Mouse (Mus musculus): Measurements from ENCODE around the gene Taf13. TPM values are rescaled to one million over a fixed set of nuclear protein-coding genes. Genes with fewer than 3 reads are reported as not detected.
"Not testable (repeated sequence)": the region's sequence is repeated elsewhere in the genome, so short reads cannot be mapped to it uniquely, and the experiment has no call there.

Gene Taf13
- 10 to 100 TPM; 19.4 to 22.6 TPM for total RNA-seq (2021)
- long read RNA-seq, experiment 1, transcript Taf13-204 (4 exons, 2,443 nt): major isoform, 17 of 20 reads
- long read RNA-seq, experiment 1, partial matches to known transcripts: 0 of 20 reads
- long read RNA-seq, experiment 1, other reads (novel, unspliced or antisense): 1 of 20 reads
- long read RNA-seq, experiment 2, transcript Taf13-204 (4 exons, 2,443 nt): major isoform, 25 of 30 reads
- long read RNA-seq, experiment 2, partial matches to known transcripts: 0 of 30 reads
- long read RNA-seq, experiment 2, other reads (novel, unspliced or antisense): 1 of 30 reads

GRCm38 (mm10) chr3:108571443-108572294 lies at the start of gene Taf13:
Gene Taf13, plus strand, starts transcription at chr3:108571698.
- peak; percentile 95 for DNase-seq

GRCm38 (mm10) chr3:108523415-108523814 lies 48.1 kb upstream of the Taf13 start:
- no peak for DNase-seq

- DNase-seq: no peak
These were observed 43.0 kb upstream of the Taf13 start for GRCm38 (mm10) chr3:108528489-108528888.

GRCm38 (mm10) chr3:108533114-108533885 lies 38.2 kb upstream of the Taf13 start:
- DNase-seq: no peak

- no peak for DNase-seq
These were observed 37.5 kb upstream of the Taf13 start, which contains the start of gene 1700013F07Rik for GRCm38 (mm10) chr3:108533951-108534350. Gene 1700013F07Rik, plus strand, starts transcription at chr3:108534150.

- no peak for DNase-seq
These were observed 35.5 kb upstream of the Taf13 start for GRCm38 (mm10) chr3:108535896-108536516.

- DNase-seq: peak; percentile 16
These were observed 34.8 kb upstream of the Taf13 start, which contains the start of gene 5330417C22Rik for GRCm38 (mm10) chr3:108536517-108537260. Gene 5330417C22Rik, minus strand, starts transcription at chr3:108536536.

- peak; percentile 80 for DNase-seq
These were observed 34.2 kb upstream of the Taf13 start for GRCm38 (mm10) chr3:108537303-108537702.

GRCm38 (mm10) chr3:108542299-108542698 lies 29.2 kb upstream of the Taf13 start:
- no peak for DNase-seq

GRCm38 (mm10) chr3:108554111-108554561 lies 17.4 kb upstream of the Taf13 start:
- DNase-seq: no peak

- DNase-seq: peak; percentile 88
These were observed 16.7 kb upstream of the Taf13 start for GRCm38 (mm10) chr3:108554587-108555312.

- no peak for DNase-seq
These were observed 13.6 kb upstream of the Taf13 start for GRCm38 (mm10) chr3:108557888-108558287.

- DNase-seq: peak; percentile 92
These were observed 9.3 kb upstream of the Taf13 start, which contains the start of gene Tmem167b for GRCm38 (mm10) chr3:108562133-108562730. Gene Tmem167b, minus strand, starts transcription at chr3:108562466.

GRCm38 (mm10) chr3:108562777-108563271 lies 8.7 kb upstream of the Taf13 start:
- peak; percentile 7 for DNase-seq

- DNase-seq: peak; percentile 78
These were observed 8.2 kb upstream of the Taf13 start for GRCm38 (mm10) chr3:108563309-108563708.

- DNase-seq: no peak
These were observed 3.3 kb upstream of the Taf13 start for GRCm38 (mm10) chr3:108567990-108568877.

GRCm38 (mm10) chr3:108569636-108570035 lies 1.9 kb upstream of the Taf13 start:
- DNase-seq: not testable (repeated sequence)

GRCm38 (mm10) chr3:108570813-108571212 lies 685 bp upstream of the Taf13 start:
- DNase-seq: no peak
